Mouse (Mus musculus): Measurements from ENCODE around the gene Cope. TPM values are rescaled to one million over a fixed set of nuclear protein-coding genes. Genes with fewer than 3 reads are reported as not detected.

Gene Cope
- polyA plus RNA-seq, 1 experiment = 236 TPM

- Histone ChIP-seq H3K27me3 (ENCODE audit: control insufficient read depth, insufficient read depth, insufficient read length) (no peaks in the 10 kb centered on the region), H3K36me3 (ENCODE audit: control insufficient read depth, insufficient read depth) (peaks cover 11% of the 10 kb centered on the region), H3K4me2 (ENCODE audit: low read depth) (no peak overlapping the region), H3K4me3 (no peak overlapping the region), H3K79me2 (ENCODE audit: control insufficient read depth, insufficient read depth) (peaks cover 53% of the 10 kb centered on the region), H3ac (ENCODE audit: control insufficient read depth, insufficient read length) (no peak overlapping the region)
- no peak for TF ChIP-seq MYOG (IDR thresholded peaks at IDR 0.05; ENCODE audit: control insufficient read depth in 1 of 3, insufficient read depth in 1 of 3, insufficient read length in 2 of 3, low read depth in 2 of 3)
- no peak for TF ChIP-seq CEBPB (IDR thresholded peaks at IDR 0.05; ENCODE audit: insufficient read depth, poor library complexity, severe bottlenecking)
- TF ChIP-seq E2F4 (IDR thresholded peaks at IDR 0.05; ENCODE audit: insufficient read depth) = no peak
- no peak for TF ChIP-seq POLR2AphosphoS2 (IDR thresholded peaks at IDR 0.05; ENCODE audit: insufficient read length, low read depth)
- no peak for TF ChIP-seq TCF3 (IDR thresholded peaks at IDR 0.05; ENCODE audit: insufficient read length, low read depth)
- TF ChIP-seq MYOD1 (IDR thresholded peaks at IDR 0.05; ENCODE audit: control insufficient read depth in 1 of 3, insufficient read length in 2 of 3, low read depth in 2 of 3) = no peak
- TF ChIP-seq USF1 (IDR thresholded peaks at IDR 0.05; ENCODE audit: low read depth) = no peak
Measured at GRCm38 (mm10) chr8:70342007-70342406, 39.7 kb downstream of the Cope start.

- H3K36me3 ChIP-seq (ENCODE audit: control insufficient read depth, insufficient read depth) = peaks cover 11% of the 10 kb centered on the region
- H3K27me3 ChIP-seq (ENCODE audit: control insufficient read depth, insufficient read depth, insufficient read length) = no peaks in the 10 kb centered on the region
- H3K4me2 ChIP-seq (ENCODE audit: low read depth) = no peak overlapping the region
- H3K4me3 ChIP-seq = no peak overlapping the region
- TF ChIP-seq SRF (IDR thresholded peaks at IDR 0.05; ENCODE audit: control insufficient read depth, insufficient read length, low read depth) (no peak), POLR2A (IDR thresholded peaks at IDR 0.05; ENCODE audit: insufficient read length, low read depth) (no peak), MYOD1 (IDR thresholded peaks at IDR 0.05; ENCODE audit: control insufficient read depth in 1 of 3, insufficient read length in 2 of 3, low read depth in 2 of 3) (no peak), TCF3 (IDR thresholded peaks at IDR 0.05; ENCODE audit: insufficient read length, low read depth) (no peak), MAX (IDR thresholded peaks at IDR 0.05; ENCODE audit: low read depth) (no peak), POLR2AphosphoS2 (IDR thresholded peaks at IDR 0.05; ENCODE audit: insufficient read length, low read depth) (no peak), USF1 (IDR thresholded peaks at IDR 0.05; ENCODE audit: low read depth) (no peak), E2F4 (IDR thresholded peaks at IDR 0.05; ENCODE audit: insufficient read depth) (no peak), REST (IDR thresholded peaks at IDR 0.05; ENCODE audit: insufficient read depth, insufficient read length) (no peak), CEBPB (IDR thresholded peaks at IDR 0.05; ENCODE audit: insufficient read depth, poor library complexity, severe bottlenecking) (no peak), MYOG (IDR thresholded peaks at IDR 0.05; ENCODE audit: control insufficient read depth in 1 of 3, insufficient read depth in 1 of 3, insufficient read length in 2 of 3, low read depth in 2 of 3) (no peak), TCF12 (IDR thresholded peaks at IDR 0.05; ENCODE audit: insufficient read depth, poor library complexity, severe bottlenecking) (no peak)
- H3ac ChIP-seq (ENCODE audit: control insufficient read depth, insufficient read length) = no peak overlapping the region
- H3K79me2 ChIP-seq (ENCODE audit: control insufficient read depth, insufficient read depth) = peaks cover 63% of the 10 kb centered on the region
Measured at GRCm38 (mm10) chr8:70343076-70343475, 40.8 kb downstream of the Cope start.

- H3K4me3 ChIP-seq = no peak overlapping the region
- peaks cover 70% of the 10 kb centered on the region for H3K79me2 ChIP-seq (ENCODE audit: control insufficient read depth, insufficient read depth)
- H3K4me2 ChIP-seq (ENCODE audit: low read depth) = no peak overlapping the region
- no peaks in the 10 kb centered on the region for H3K27me3 ChIP-seq (ENCODE audit: control insufficient read depth, insufficient read depth, insufficient read length)
- H3ac ChIP-seq (ENCODE audit: control insufficient read depth, insufficient read length) = no peak overlapping the region
- peaks cover 9% of the 10 kb centered on the region for H3K36me3 ChIP-seq (ENCODE audit: control insufficient read depth, insufficient read depth)
- TF ChIP-seq E2F4 (IDR thresholded peaks at IDR 0.05; ENCODE audit: insufficient read depth) (no peak), POLR2A (IDR thresholded peaks at IDR 0.05; ENCODE audit: insufficient read length, low read depth) (no peak), TCF3 (IDR thresholded peaks at IDR 0.05; ENCODE audit: insufficient read length, low read depth) (no peak), REST (IDR thresholded peaks at IDR 0.05; ENCODE audit: insufficient read depth, insufficient read length) (no peak), SRF (IDR thresholded peaks at IDR 0.05; ENCODE audit: control insufficient read depth, insufficient read length, low read depth) (no peak), TCF12 (IDR thresholded peaks at IDR 0.05; ENCODE audit: insufficient read depth, poor library complexity, severe bottlenecking) (no peak), MYOD1 (IDR thresholded peaks at IDR 0.05; ENCODE audit: control insufficient read depth in 1 of 3, insufficient read length in 2 of 3, low read depth in 2 of 3) (no peak), MYOG (IDR thresholded peaks at IDR 0.05; ENCODE audit: control insufficient read depth in 1 of 3, insufficient read depth in 1 of 3, insufficient read length in 2 of 3, low read depth in 2 of 3) (no peak), POLR2AphosphoS2 (IDR thresholded peaks at IDR 0.05; ENCODE audit: insufficient read length, low read depth) (no peak)
Measured at GRCm38 (mm10) chr8:70343696-70344095, 41.4 kb downstream of the Cope start.

GRCm38 (mm10) chr8:70344279-70344678 lies 42.0 kb downstream of the Cope start:
- no peak overlapping the region for H3K4me3 ChIP-seq
- no peak for TF ChIP-seq E2F4 (IDR thresholded peaks at IDR 0.05; ENCODE audit: insufficient read depth)
- no peak for TF ChIP-seq TCF3 (IDR thresholded peaks at IDR 0.05; ENCODE audit: insufficient read length, low read depth)
- no peak for TF ChIP-seq POLR2AphosphoS2 (IDR thresholded peaks at IDR 0.05; ENCODE audit: insufficient read length, low read depth)
- TF ChIP-seq MAX (IDR thresholded peaks at IDR 0.05; ENCODE audit: low read depth) = no peak
- H3K36me3 ChIP-seq (ENCODE audit: control insufficient read depth, insufficient read depth) = peaks cover 5% of the 10 kb centered on the region
- no peak overlapping the region for H3K4me2 ChIP-seq (ENCODE audit: low read depth)
- H3K79me2 ChIP-seq (ENCODE audit: control insufficient read depth, insufficient read depth) = peaks cover 75% of the 10 kb centered on the region
- H3K27me3 ChIP-seq (ENCODE audit: control insufficient read depth, insufficient read depth, insufficient read length) = no peaks in the 10 kb centered on the region
- no peak overlapping the region for H3ac ChIP-seq (ENCODE audit: control insufficient read depth, insufficient read length)

GRCm38 (mm10) chr8:70347443-70347842 lies 45.1 kb downstream of the Cope start:
- H3ac ChIP-seq (ENCODE audit: control insufficient read depth, insufficient read length) = no peak overlapping the region
- H3K27me3 ChIP-seq (ENCODE audit: control insufficient read depth, insufficient read depth, insufficient read length) = no peaks in the 10 kb centered on the region
- no peaks in the 10 kb centered on the region for H3K36me3 ChIP-seq (ENCODE audit: control insufficient read depth, insufficient read depth)
- peaks cover 100% of the 10 kb centered on the region for H3K79me2 ChIP-seq (ENCODE audit: control insufficient read depth, insufficient read depth)
- no peak overlapping the region for H3K4me3 ChIP-seq
- TF ChIP-seq TCF3 (IDR thresholded peaks at IDR 0.05; ENCODE audit: insufficient read length, low read depth) (no peak), SRF (IDR thresholded peaks at IDR 0.05; ENCODE audit: control insufficient read depth, insufficient read length, low read depth) (no peak), E2F4 (IDR thresholded peaks at IDR 0.05; ENCODE audit: insufficient read depth) (no peak), POLR2A (IDR thresholded peaks at IDR 0.05; ENCODE audit: insufficient read length, low read depth) (no peak), TCF12 (IDR thresholded peaks at IDR 0.05; ENCODE audit: insufficient read depth, poor library complexity, severe bottlenecking) (no peak), MYOG (IDR thresholded peaks at IDR 0.05; ENCODE audit: control insufficient read depth in 1 of 3, insufficient read depth in 1 of 3, insufficient read length in 2 of 3, low read depth in 2 of 3) (no peak), MYOD1 (IDR thresholded peaks at IDR 0.05; ENCODE audit: control insufficient read depth in 1 of 3, insufficient read length in 2 of 3, low read depth in 2 of 3) (no peak), REST (IDR thresholded peaks at IDR 0.05; ENCODE audit: insufficient read depth, insufficient read length) (no peak), USF1 (IDR thresholded peaks at IDR 0.05; ENCODE audit: low read depth) (no peak), MAX (IDR thresholded peaks at IDR 0.05; ENCODE audit: low read depth) (no peak), POLR2AphosphoS2 (IDR thresholded peaks at IDR 0.05; ENCODE audit: insufficient read length, low read depth) (no peak), CEBPB (IDR thresholded peaks at IDR 0.05; ENCODE audit: insufficient read depth, poor library complexity, severe bottlenecking) (no peak)
- H3K4me2 ChIP-seq (ENCODE audit: low read depth) = no peak overlapping the region
